Comparison of ENCODE assay signal across 25 mouse cellular contexts in the genomic region with DNA sequence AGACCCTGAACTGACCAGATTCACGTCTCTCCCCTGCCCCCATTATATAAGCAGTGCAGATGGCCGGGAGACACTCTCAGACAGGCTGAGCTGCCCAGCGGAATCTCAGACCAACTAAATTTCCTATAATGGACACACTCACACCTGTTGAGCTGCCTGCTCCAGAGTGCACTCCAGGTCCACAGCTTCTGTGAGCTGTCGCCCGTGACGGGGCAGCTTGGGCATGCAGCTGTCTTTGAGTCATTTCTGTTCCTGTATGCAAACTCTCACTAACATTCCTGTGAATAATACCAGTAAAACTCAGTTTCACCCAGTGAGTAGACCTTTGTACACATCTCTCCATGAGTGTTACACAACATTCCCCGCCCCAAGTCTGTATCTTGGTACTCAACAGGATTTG.
DNase-seq lines count a peak whose midpoint lies in the region; ATAC-seq and TF ChIP-seq lines count a peak whose summit lies in the region.
"Had no signal": no experiment of that assay in that cellular context is flagged by ENCODE, and none has a peak within 500 bp of the region (broad histone marks: within the 10 kb centered on the region; RNA-seq: fewer than 3 reads in every experiment).

No protein-coding gene starts in this region.

- H3K4me3 ChIP-seq in liver, embryonic 11.5 days (ENCODE audit: low read depth, low read length): no peak overlapping the region
- H3K4me3 ChIP-seq in liver, embryonic 12.5 days: no peak overlapping the region
- no peak overlapping the region for H3K4me3 ChIP-seq in kidney, adult 2 months (ENCODE audit: insufficient read depth, low read depth, low read length)
- no peak overlapping the region for H3K4me3 ChIP-seq in forebrain, embryonic 15.5 days
- H3K4me3 ChIP-seq: forebrain, embryonic 10.5 days; heart, embryonic 13.5 days; intestine, embryonic 15.5 days; limb, embryonic 10.5 days; lung, embryonic 15.5 days had no signal

- H3K36me3 ChIP-seq in liver, embryonic 11.5 days (ENCODE audit: control insufficient read depth, insufficient read depth, low read length): no peaks in the 10 kb centered on the region
- H3K36me3 ChIP-seq in liver, embryonic 12.5 days: no peaks in the 10 kb centered on the region
- no peaks in the 10 kb centered on the region for H3K36me3 ChIP-seq in kidney, adult 2 months (ENCODE audit: control insufficient read depth, insufficient read depth, low read length)
- H3K36me3 ChIP-seq in forebrain, embryonic 15.5 days: no peaks in the 10 kb centered on the region
- H3K36me3 ChIP-seq: forebrain, embryonic 10.5 days; G1E; heart, embryonic 13.5 days; intestine, embryonic 15.5 days; limb, embryonic 10.5 days; lung, embryonic 15.5 days had no signal

- H3K9ac ChIP-seq in liver, embryonic 11.5 days (ENCODE audit: low read depth, low read length): no peak overlapping the region
- no peak overlapping the region for H3K9ac ChIP-seq in liver, embryonic 12.5 days
- no peak overlapping the region for H3K9ac ChIP-seq in forebrain, embryonic 15.5 days (replicated peaks)
- H3K9ac ChIP-seq: heart, embryonic 13.5 days; hindbrain, embryonic 14.5 days; intestine, embryonic 15.5 days; liver, embryonic 14.5 days; lung, embryonic 15.5 days had no signal

- no peaks in the 10 kb centered on the region for H3K27me3 ChIP-seq in liver, embryonic 11.5 days (replicated peaks; ENCODE audit: control insufficient read depth, insufficient read depth, low read length)
- no peaks in the 10 kb centered on the region for H3K27me3 ChIP-seq in liver, embryonic 12.5 days (replicated peaks)
- H3K27me3 ChIP-seq in kidney, adult 2 months (replicated peaks; ENCODE audit: control insufficient read depth, insufficient read depth, low read length): no peaks in the 10 kb centered on the region
- H3K27me3 ChIP-seq in forebrain, embryonic 15.5 days: no peaks in the 10 kb centered on the region
- H3K27me3 ChIP-seq: heart, embryonic 13.5 days; intestine, embryonic 15.5 days; lung, embryonic 15.5 days had no signal

- no peak overlapping the region for H3K27ac ChIP-seq in liver, embryonic 11.5 days (ENCODE audit: low read depth, low read length)
- H3K27ac ChIP-seq in liver, embryonic 12.5 days: no peak overlapping the region
- H3K27ac ChIP-seq in kidney, adult 2 months (ENCODE audit: insufficient read depth, low read depth, low read length): peak overlapping the region; percentile 28; the same call in 1 of the 2 replicates
- H3K27ac ChIP-seq in forebrain, embryonic 15.5 days (replicated peaks): no peak overlapping the region
- H3K27ac ChIP-seq: forebrain, embryonic 10.5 days; heart, embryonic 13.5 days; hindbrain, embryonic 14.5 days; intestine, embryonic 15.5 days; limb, embryonic 10.5 days; liver, embryonic 14.5 days; lung, embryonic 15.5 days; macrophage; stomach, postnatal 0 days had no signal

- no peak overlapping the region for H3K4me2 ChIP-seq in liver, embryonic 11.5 days
- H3K4me2 ChIP-seq in liver, embryonic 12.5 days: no peak overlapping the region
- no peak overlapping the region for H3K4me2 ChIP-seq in forebrain, embryonic 15.5 days (replicated peaks)
- H3K4me2 ChIP-seq: heart, embryonic 13.5 days; hindbrain, embryonic 14.5 days; intestine, embryonic 15.5 days; lung, embryonic 15.5 days had no signal

- no peak for ATAC-seq in liver, embryonic 11.5 days (replicated peaks; ENCODE audit: low FRiP score)
- no peak for ATAC-seq in liver, embryonic 12.5 days
- no peak for ATAC-seq in megakaryocyte-erythroid progenitor cell, adult 5-6 weeks (replicated peaks; ENCODE audit: low FRiP score, low TSS enrichment, poor library complexity, severe bottlenecking)
- ATAC-seq in forebrain, embryonic 15.5 days (replicated peaks): no peak
- ATAC-seq: intestine, embryonic 15.5 days; midbrain, embryonic 16.5 days had no signal

- no peaks in the 10 kb centered on the region for H3K9me3 ChIP-seq in liver, embryonic 11.5 days (ENCODE audit: control insufficient read depth, low read length)
- H3K9me3 ChIP-seq in liver, embryonic 12.5 days (replicated peaks): no peaks in the 10 kb centered on the region
- H3K9me3 ChIP-seq in forebrain, embryonic 15.5 days: no peaks in the 10 kb centered on the region
- H3K9me3 ChIP-seq: forebrain, embryonic 10.5 days; G1E; heart, embryonic 13.5 days; intestine, embryonic 15.5 days; limb, embryonic 10.5 days; lung, embryonic 15.5 days had no signal

- no peaks in the 10 kb centered on the region for H3K4me1 ChIP-seq in liver, embryonic 11.5 days (replicated peaks; ENCODE audit: control insufficient read depth, insufficient read depth, low read length)
- H3K4me1 ChIP-seq in liver, embryonic 12.5 days: no peaks in the 10 kb centered on the region
- peaks cover 5% of the 10 kb centered on the region; the same call in 1 of the 2 replicates for H3K4me1 ChIP-seq in kidney, adult 2 months (ENCODE audit: control insufficient read depth, insufficient read depth, low read length)
- H3K4me1 ChIP-seq in forebrain, embryonic 15.5 days: no peaks in the 10 kb centered on the region
- H3K4me1 ChIP-seq: forebrain, embryonic 10.5 days; heart, embryonic 13.5 days; intestine, embryonic 15.5 days had no signal

- TF ChIP-seq CTCF in kidney, adult 2 months (conservative IDR thresholded peaks at IDR 0.05; ENCODE audit: insufficient read depth, insufficient read length, low read depth, low read length): no peak

- 71% methylated on average over 7 of the region's 7 CpGs for WGBS in liver, embryonic 11.5 days
- 63% methylated on average over 7 of the region's 7 CpGs for WGBS in liver, embryonic 12.5 days (ENCODE audit: insufficient replicate concordance)
- 45% methylated on average over 7 of the region's 7 CpGs for whole genome bisulfite sequencing in kidney, adult 2 months
- 81% methylated on average over 7 of the region's 7 CpGs for WGBS in forebrain, embryonic 15.5 days

- no peak for TF ChIP-seq POLR2A in kidney, adult 2 months (IDR thresholded peaks at IDR 0.05; ENCODE audit: low read depth, low read length)

- DNase-seq in liver, embryonic 11.5 days (ENCODE audit: low spot score): peak; percentile 28
- peak; percentile 64 for DNase-seq in kidney, adult 2 months
- peak; percentile 37 for DNase-seq in kidney, postnatal 10 days
- no peak for DNase-seq in ovary, postnatal 10 days (ENCODE audit: low spot score)
- DNase-seq: adrenal gland, postnatal 25 days; cerebellum, adult 11-12 months; cerebellum, postnatal 14 days; embryo, embryonic 11 days; heart, postnatal 36 days; retina, postnatal 1 day; right cerebral cortex, postnatal 4 days had no signal
